8 mouse cellular contexts compared by ENCODE assay signal in genomic region chr3:132085112-132085822, GRCm38 (mm10). TPM values are rescaled to one million over a fixed set of nuclear protein-coding genes. Genes with fewer than 3 reads are reported as not detected.
DNase-seq lines count a peak whose midpoint lies in the region; ATAC-seq and TF ChIP-seq lines count a peak whose summit lies in the region.

Gene Dkk2, plus strand, starts transcription at chr3:132085292.

- H3K4me3 ChIP-seq in left cerebral cortex, adult 2 months: peak within 1 kb of the TSS; percentile 41
- H3K4me3 ChIP-seq in embryonic facial prominence, embryonic 11.5 days (ENCODE audit: low read depth, low read length): peak within 1 kb of the TSS; percentile 54
- peak within 1 kb of the TSS; percentile 47 for H3K4me3 ChIP-seq in hindbrain, embryonic 14.5 days (replicated peaks; ENCODE audit: low read length)
- H3K4me3 ChIP-seq in liver, embryonic 11.5 days (ENCODE audit: low read depth, low read length): peak within 1 kb of the TSS; percentile 44
- H3K4me3 ChIP-seq in olfactory bulb, adult 2 months (ENCODE audit: insufficient read depth, low read depth, low read length): peak within 1 kb of the TSS; percentile 32

- no peaks in the 10 kb centered on the region for H3K9me3 ChIP-seq in embryonic facial prominence, embryonic 11.5 days (replicated peaks; ENCODE audit: control insufficient read depth, low read length)
- no peaks in the 10 kb centered on the region for H3K9me3 ChIP-seq in hindbrain, embryonic 14.5 days (ENCODE audit: control insufficient read depth, low read length)
- no peaks in the 10 kb centered on the region for H3K9me3 ChIP-seq in liver, embryonic 11.5 days (ENCODE audit: control insufficient read depth, low read length)

- H3K4me1 ChIP-seq in embryonic facial prominence, embryonic 11.5 days (ENCODE audit: control insufficient read depth, insufficient read depth, low read length): peaks cover 3% of the 10 kb centered on the region; the same call in 1 of the 2 replicates
- H3K4me1 ChIP-seq in hindbrain, embryonic 14.5 days (replicated peaks; ENCODE audit: control insufficient read depth, insufficient read depth, low read length): peaks cover 31% of the 10 kb centered on the region
- peaks cover 6% of the 10 kb centered on the region; the same call in 1 of the 2 replicates for H3K4me1 ChIP-seq in liver, embryonic 11.5 days (replicated peaks; ENCODE audit: control insufficient read depth, insufficient read depth, low read length)
- H3K4me1 ChIP-seq in olfactory bulb, adult 2 months (ENCODE audit: control insufficient read depth, insufficient read depth, low read length): peaks cover 23% of the 10 kb centered on the region

- H3K27me3 ChIP-seq in embryonic facial prominence, embryonic 11.5 days (ENCODE audit: control insufficient read depth, insufficient read depth, low read length): peaks cover 3% of the 10 kb centered on the region; the same call in 1 of the 2 replicates
- peaks cover 32% of the 10 kb centered on the region for H3K27me3 ChIP-seq in hindbrain, embryonic 14.5 days (ENCODE audit: control insufficient read depth, insufficient read depth, low read length)
- H3K27me3 ChIP-seq in liver, embryonic 11.5 days (replicated peaks; ENCODE audit: control insufficient read depth, insufficient read depth, low read length): peaks cover 28% of the 10 kb centered on the region

- intact Hi-C loops in left cerebral cortex, adult 2 months (cut with DNase I): loop anchor here (2.0 to 10.0 kb wide), 2 partner anchors 108 to 490 kb away; no protein-coding TSS in a partner anchor

- peak within 1 kb of the TSS; percentile 60 for H3K9ac ChIP-seq in embryonic facial prominence, embryonic 11.5 days (replicated peaks; ENCODE audit: low read length)
- H3K9ac ChIP-seq in hindbrain, embryonic 14.5 days: peak within 1 kb of the TSS; percentile 47
- H3K9ac ChIP-seq in liver, embryonic 11.5 days (ENCODE audit: low read depth, low read length): no peak within 1 kb of the TSS

- WGBS in embryonic facial prominence, embryonic 11.5 days: under 1% methylated on average over 33 of the region's 33 CpGs
- WGBS in hindbrain, embryonic 14.5 days: under 1% methylated on average over 33 of the region's 33 CpGs
- 2% methylated on average over 33 of the region's 33 CpGs for WGBS in liver, embryonic 11.5 days
- 1% methylated on average over 33 of the region's 33 CpGs for WGBS in olfactory bulb, adult 2 months

- peak; percentile 63 for ATAC-seq in embryonic facial prominence, embryonic 11.5 days (replicated peaks; ENCODE audit: insufficient number of reproducible peaks, low FRiP score, low TSS enrichment, low read depth)
- peak; percentile 59; the same call in 1 of the 2 replicates for ATAC-seq in hindbrain, embryonic 14.5 days (ENCODE audit: low FRiP score)
- ATAC-seq in liver, embryonic 11.5 days (replicated peaks; ENCODE audit: low FRiP score): no peak; the same call in 1 of the 2 replicates

- no peak within 1 kb of the TSS for H3K27ac ChIP-seq in left cerebral cortex, adult 2 months
- 0 out of 2 replicates have a peak within 1 kb of the TSS, but pooled peaks have one; percentile 41 for H3K27ac ChIP-seq in embryonic facial prominence, embryonic 11.5 days (replicated peaks; ENCODE audit: low read depth, low read length)
- no peak within 1 kb of the TSS for H3K27ac ChIP-seq in hindbrain, embryonic 14.5 days
- H3K27ac ChIP-seq in liver, embryonic 11.5 days (ENCODE audit: low read depth, low read length): no peak within 1 kb of the TSS
- no peak within 1 kb of the TSS for H3K27ac ChIP-seq in olfactory bulb, adult 2 months (ENCODE audit: insufficient read depth, low read depth, low read length)

- DNase-seq in left cerebral cortex, adult 2 months (ENCODE audit: extremely low spot score in 1 of 2, low spot score in 2 of 2): no peak
- no peak for DNase-seq in left cerebral cortex, adult 9 months (ENCODE audit: low spot score in 2 of 2)
- DNase-seq in embryonic facial prominence, embryonic 11.5 days (ENCODE audit: low spot score): peak; percentile 69
- DNase-seq in hindbrain, embryonic 14.5 days (ENCODE audit: low spot score): no peak
- no peak for DNase-seq in liver, embryonic 11.5 days (ENCODE audit: low spot score)
- DNase-seq in right cerebral cortex, postnatal 36 days (ENCODE audit: low spot score in 2 of 2): no peak
- no peak for DNase-seq in B cell, adult 2 months

- no peak for TF ChIP-seq POLR2A in olfactory bulb, adult 2 months (IDR thresholded peaks at IDR 0.05; ENCODE audit: insufficient read depth, low read depth, low read length)

- TF ChIP-seq CTCF in left cerebral cortex, adult 2 months (IDR thresholded peaks at IDR 0.05): no peak
- TF ChIP-seq CTCF in olfactory bulb, adult 2 months (IDR thresholded peaks at IDR 0.05; ENCODE audit: insufficient read depth, low read depth, low read length): no peak

- H3K36me3 ChIP-seq in embryonic facial prominence, embryonic 11.5 days (replicated peaks; ENCODE audit: control insufficient read depth, insufficient read depth, low read depth, low read length): no peaks in the 10 kb centered on the region
- no peaks in the 10 kb centered on the region for H3K36me3 ChIP-seq in hindbrain, embryonic 14.5 days (replicated peaks; ENCODE audit: control insufficient read depth, insufficient read depth)
- no peaks in the 10 kb centered on the region for H3K36me3 ChIP-seq in liver, embryonic 11.5 days (ENCODE audit: control insufficient read depth, insufficient read depth, low read length)

- H3K4me2 ChIP-seq in embryonic facial prominence, embryonic 11.5 days (ENCODE audit: low read depth, low read length): peak within 1 kb of the TSS; percentile 91
- H3K4me2 ChIP-seq in hindbrain, embryonic 14.5 days (replicated peaks): peak within 1 kb of the TSS; percentile 96
- peak within 1 kb of the TSS; percentile 70 for H3K4me2 ChIP-seq in liver, embryonic 11.5 days

RNA-seq across cellular contexts. Expression of gene Dkk2, which starts in this region (rescaled TPM):
- total RNA-seq in left cerebral cortex, adult 2 months (2021): 1 to 10 TPM in 1 of 2 experiments, under 1 TPM in 1; 0.56 to 1.2 TPM
- polyA plus RNA-seq in embryonic facial prominence, embryonic 11.5 days (2014; fragmentation: Nextera tagmentation; extraction: Ambion mirVana): 20.0 and 22.7 TPM in 2 replicates
- 1.2 and 1.7 TPM in 2 replicates for polyA plus RNA-seq in hindbrain, embryonic 14.5 days (2014; fragmentation: Nextera tagmentation; extraction: Ambion mirVana)
- polyA plus RNA-seq in liver, embryonic 11.5 days (2014; fragmentation: Nextera tagmentation; extraction: Ambion mirVana): 3.1 TPM in 2 replicates
- polyA plus RNA-seq in olfactory bulb, adult 2 months (2012; ENCODE audit: insufficient read depth, insufficient read length, low replicate concordance, missing spikeins): not detected in 2 replicates
